Mouse (Mus musculus): ENCODE measurements around the gene Hgf. TPM values are rescaled to one million over a fixed set of nuclear protein-coding genes. Genes with fewer than 3 reads are reported as not detected.

Gene Hgf
- 0.12 TPM in 1 of 2 replicates, not detected in the other for polyA plus RNA-seq (2014; fragmentation: Nextera tagmentation; extraction: Ambion mirVana)

DNA sequence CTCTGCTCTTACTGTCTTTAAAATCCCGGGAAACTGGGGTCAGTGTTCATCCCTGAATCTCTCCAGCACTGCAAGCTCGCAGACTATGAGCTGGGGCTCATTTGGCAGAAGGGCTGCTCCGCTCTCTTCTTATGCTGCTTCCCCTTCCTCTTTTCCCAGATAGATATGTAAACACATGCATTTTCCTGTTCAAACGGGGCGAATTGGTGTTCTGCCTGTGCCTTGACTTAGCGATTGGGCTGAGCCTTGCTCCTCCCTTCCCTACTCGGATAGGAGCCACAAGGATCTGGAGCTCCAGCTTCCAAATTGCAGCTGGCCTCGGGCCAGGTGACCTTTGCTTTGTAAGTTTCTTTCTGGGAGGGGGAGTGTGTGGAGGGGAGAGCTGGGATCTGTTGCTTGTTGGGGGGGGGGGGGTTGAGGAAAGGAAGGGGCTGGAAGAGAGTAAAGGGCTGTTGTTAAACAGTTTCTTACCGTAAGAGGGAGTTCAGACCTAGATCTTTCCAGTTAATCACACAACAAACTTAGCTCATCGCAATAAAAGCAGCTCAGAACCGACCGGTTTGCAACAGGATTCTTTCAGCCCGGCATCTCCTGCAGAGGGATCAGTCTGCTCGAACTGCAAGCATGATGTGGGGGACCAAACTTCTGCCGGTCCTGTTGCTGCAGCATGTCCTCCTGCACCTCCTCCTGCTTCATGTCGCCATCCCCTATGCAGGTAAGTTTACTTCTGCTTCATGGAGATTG lies at the start of gene Hgf:
Gene Hgf, plus strand, starts transcription at position 192 of the 744 bp plus-strand sequence.
- no peak within 1 kb of the TSS for H3K4me3 ChIP-seq (ENCODE audit: low read depth, low read length)
- no peaks in the 10 kb centered on the region for H3K9me3 ChIP-seq (ENCODE audit: control insufficient read depth, low read length)
- H3K4me2 ChIP-seq (ENCODE audit: low read depth, low read length), result peak within 1 kb of the TSS; percentile 24
- no peaks in the 10 kb centered on the region for H3K4me1 ChIP-seq (ENCODE audit: control insufficient read depth, insufficient read depth, low read length)
- H3K36me3 ChIP-seq (ENCODE audit: control insufficient read depth, insufficient read depth, low read length), result no peaks in the 10 kb centered on the region
- ATAC-seq (ENCODE audit: low read depth), result peak; percentile 65; the same call in 1 of the 2 replicates
- H3K9ac ChIP-seq (replicated peaks; ENCODE audit: low read depth, low read length), result no peak within 1 kb of the TSS
- WGBS, result 10% methylated on average over 16 of the region's 16 CpGs
- no peak within 1 kb of the TSS for H3K27ac ChIP-seq (ENCODE audit: low read depth, low read length)
- H3K27me3 ChIP-seq (ENCODE audit: control insufficient read depth, insufficient read depth, low read length), result no peaks in the 10 kb centered on the region

- no peak overlapping the region for H3K4me3 ChIP-seq (ENCODE audit: low read depth, low read length)
- ATAC-seq (ENCODE audit: low read depth), result no peak
- H3K9me3 ChIP-seq (ENCODE audit: control insufficient read depth, low read length), result no peaks in the 10 kb centered on the region
- H3K9ac ChIP-seq (replicated peaks; ENCODE audit: low read depth, low read length), result no peak overlapping the region
- no peaks in the 10 kb centered on the region for H3K27me3 ChIP-seq (ENCODE audit: control insufficient read depth, insufficient read depth, low read length)
- no peaks in the 10 kb centered on the region for H3K36me3 ChIP-seq (ENCODE audit: control insufficient read depth, insufficient read depth, low read length)
- WGBS, result 90% methylated on average over 4 of the region's 4 CpGs
- H3K4me1 ChIP-seq (ENCODE audit: control insufficient read depth, insufficient read depth, low read length), result no peaks in the 10 kb centered on the region
- no peak overlapping the region for H3K27ac ChIP-seq (ENCODE audit: low read depth, low read length)
- H3K4me2 ChIP-seq (ENCODE audit: low read depth, low read length), result no peak overlapping the region
These were observed 46.5 kb upstream of the Hgf start for GRCm38 (mm10) chr5:16506702-16507350.

DNA sequence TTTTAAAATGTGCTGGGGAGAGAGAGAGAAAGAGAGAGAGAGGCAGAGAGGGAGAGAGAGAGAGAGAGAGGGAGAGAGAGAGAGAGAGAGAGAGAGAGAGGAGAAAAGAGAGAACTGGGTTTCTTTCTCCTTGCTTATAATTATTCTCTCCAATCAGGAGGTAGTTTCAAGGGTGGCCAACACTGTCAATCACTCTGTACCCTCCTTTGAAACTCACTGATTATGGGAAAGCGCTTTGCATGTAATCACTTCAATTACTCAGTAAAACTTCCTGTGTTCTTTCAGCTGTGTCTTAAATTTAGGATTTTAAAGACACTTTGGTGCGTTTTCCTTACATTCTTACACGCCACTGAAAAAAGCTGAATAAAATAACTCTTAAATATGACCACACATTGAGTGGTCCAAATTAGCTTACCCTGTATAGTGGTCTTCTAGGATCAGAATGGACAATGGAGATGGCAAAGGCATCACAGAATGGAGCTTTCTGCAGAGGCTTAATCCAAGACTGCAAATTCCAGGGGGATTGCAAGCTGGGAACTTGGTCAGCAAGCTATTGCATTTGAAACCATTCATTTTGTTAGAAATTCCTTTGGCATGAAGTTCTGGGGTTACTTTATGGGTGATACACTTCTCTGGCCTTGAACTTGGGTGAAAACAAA lies 21.5 kb upstream of the Hgf start:
- H3K27me3 ChIP-seq (ENCODE audit: control insufficient read depth, insufficient read depth, low read length), result no peaks in the 10 kb centered on the region
- H3K9me3 ChIP-seq (ENCODE audit: control insufficient read depth, low read length), result no peaks in the 10 kb centered on the region
- H3K4me1 ChIP-seq (ENCODE audit: control insufficient read depth, insufficient read depth, low read length), result no peaks in the 10 kb centered on the region
- no peaks in the 10 kb centered on the region for H3K36me3 ChIP-seq (ENCODE audit: control insufficient read depth, insufficient read depth, low read length)
- no peak overlapping the region for H3K9ac ChIP-seq (replicated peaks; ENCODE audit: low read depth, low read length)
- no peak overlapping the region for H3K27ac ChIP-seq (ENCODE audit: low read depth, low read length)
- H3K4me3 ChIP-seq (ENCODE audit: low read depth, low read length), result no peak overlapping the region
- 88% methylated on average over 3 of the region's 3 CpGs for WGBS
- H3K4me2 ChIP-seq (ENCODE audit: low read depth, low read length), result no peak overlapping the region
- ATAC-seq (ENCODE audit: low read depth), result no peak

- Histone ChIP-seq H3K9me3 (ENCODE audit: control insufficient read depth, low read length) (no peaks in the 10 kb centered on the region), H3K36me3 (ENCODE audit: control insufficient read depth, insufficient read depth, low read length) (no peaks in the 10 kb centered on the region), H3K4me3 (ENCODE audit: low read depth, low read length) (no peak overlapping the region), H3K9ac (replicated peaks; ENCODE audit: low read depth, low read length) (no peak overlapping the region), H3K27me3 (ENCODE audit: control insufficient read depth, insufficient read depth, low read length) (no peaks in the 10 kb centered on the region), H3K4me2 (ENCODE audit: low read depth, low read length) (no peak overlapping the region), H3K4me1 (ENCODE audit: control insufficient read depth, insufficient read depth, low read length) (no peaks in the 10 kb centered on the region), H3K27ac (ENCODE audit: low read depth, low read length) (no peak overlapping the region)
- ATAC-seq (ENCODE audit: low read depth), result no peak
- 85% methylated on average over 2 of the region's 2 CpGs for WGBS
These were observed 15.2 kb upstream of the Hgf start for GRCm38 (mm10) chr5:16538067-16538466.

GRCm38 (mm10) chr5:16541561-16542116 lies 11.7 kb upstream of the Hgf start:
- no peak for ATAC-seq (ENCODE audit: low read depth)
- Histone ChIP-seq H3K4me3 (ENCODE audit: low read depth, low read length) (no peak overlapping the region), H3K4me1 (ENCODE audit: control insufficient read depth, insufficient read depth, low read length) (no peaks in the 10 kb centered on the region), H3K9ac (replicated peaks; ENCODE audit: low read depth, low read length) (no peak overlapping the region), H3K27me3 (ENCODE audit: control insufficient read depth, insufficient read depth, low read length) (no peaks in the 10 kb centered on the region), H3K36me3 (ENCODE audit: control insufficient read depth, insufficient read depth, low read length) (no peaks in the 10 kb centered on the region), H3K27ac (ENCODE audit: low read depth, low read length) (no peak overlapping the region), H3K4me2 (ENCODE audit: low read depth, low read length) (no peak overlapping the region), H3K9me3 (ENCODE audit: control insufficient read depth, low read length) (no peaks in the 10 kb centered on the region)
- WGBS, result 25% methylated on average over 2 of the region's 2 CpGs

DNA sequence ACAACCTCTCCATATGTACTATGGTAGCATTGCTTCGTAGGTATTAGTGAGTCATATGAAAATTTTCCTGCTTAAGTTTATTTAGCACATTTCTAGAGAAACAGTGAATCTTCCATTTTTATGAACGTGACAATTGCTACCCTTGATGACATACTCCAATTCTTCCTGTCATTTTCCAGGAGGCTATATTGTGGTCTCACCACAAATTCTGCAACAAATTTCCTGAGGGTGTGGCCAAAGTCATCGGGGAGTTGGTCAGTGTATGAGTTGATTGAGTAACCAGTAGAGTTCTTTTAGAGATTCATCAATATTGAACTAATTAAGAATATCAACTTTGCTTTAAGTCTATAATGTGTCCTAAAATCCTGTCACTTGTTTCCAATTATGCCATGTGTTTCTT lies 5.8 kb upstream of the Hgf start:
- Histone ChIP-seq H3K9ac (replicated peaks; ENCODE audit: low read depth, low read length) (no peak overlapping the region), H3K9me3 (ENCODE audit: control insufficient read depth, low read length) (no peaks in the 10 kb centered on the region), H3K36me3 (ENCODE audit: control insufficient read depth, insufficient read depth, low read length) (no peaks in the 10 kb centered on the region), H3K4me2 (ENCODE audit: low read depth, low read length) (no peak overlapping the region), H3K27ac (ENCODE audit: low read depth, low read length) (no peak overlapping the region), H3K4me1 (ENCODE audit: control insufficient read depth, insufficient read depth, low read length) (no peaks in the 10 kb centered on the region), H3K4me3 (ENCODE audit: low read depth, low read length) (no peak overlapping the region), H3K27me3 (ENCODE audit: control insufficient read depth, insufficient read depth, low read length) (no peaks in the 10 kb centered on the region)
- 91% methylated on average over 3 of the region's 3 CpGs for WGBS
- ATAC-seq (ENCODE audit: low read depth), result no peak

GRCm38 (mm10) chr5:16552647-16553046 lies 648 bp upstream of the Hgf start:
- H3K27ac ChIP-seq (ENCODE audit: low read depth, low read length), result no peak overlapping the region
- H3K4me1 ChIP-seq (ENCODE audit: control insufficient read depth, insufficient read depth, low read length), result no peaks in the 10 kb centered on the region
- H3K4me2 ChIP-seq (ENCODE audit: low read depth, low read length), result no peak overlapping the region
- no peaks in the 10 kb centered on the region for H3K36me3 ChIP-seq (ENCODE audit: control insufficient read depth, insufficient read depth, low read length)
- H3K9ac ChIP-seq (replicated peaks; ENCODE audit: low read depth, low read length), result no peak overlapping the region
- H3K9me3 ChIP-seq (ENCODE audit: control insufficient read depth, low read length), result no peaks in the 10 kb centered on the region
- H3K4me3 ChIP-seq (ENCODE audit: low read depth, low read length), result no peak overlapping the region
- 80% methylated on average over 4 of the region's 4 CpGs for WGBS
- ATAC-seq (ENCODE audit: low read depth), result no peak
- H3K27me3 ChIP-seq (ENCODE audit: control insufficient read depth, insufficient read depth, low read length), result no peaks in the 10 kb centered on the region

DNA sequence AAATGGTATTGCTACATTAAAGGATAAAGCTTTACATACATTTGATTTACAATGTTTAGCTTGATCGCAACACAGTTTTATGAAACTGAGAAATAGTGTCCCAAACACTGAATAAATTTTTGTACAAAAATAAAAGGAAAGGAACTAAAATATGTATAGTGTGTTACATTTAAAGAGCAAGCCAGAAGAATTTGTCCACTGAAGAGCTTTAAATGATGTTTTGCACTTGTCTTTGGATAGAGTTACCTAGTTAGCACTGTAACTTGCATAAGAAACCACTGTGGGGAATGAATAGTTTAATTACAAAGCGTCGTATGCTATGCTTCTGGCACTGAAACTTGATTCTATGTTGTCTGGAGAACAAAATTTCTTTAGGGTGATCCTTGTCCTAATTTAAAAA lies 7.0 kb downstream of the Hgf start:
- no peak overlapping the region for H3K9ac ChIP-seq (replicated peaks; ENCODE audit: low read depth, low read length)
- H3K27ac ChIP-seq (ENCODE audit: low read depth, low read length), result no peak overlapping the region
- no peaks in the 10 kb centered on the region for H3K27me3 ChIP-seq (ENCODE audit: control insufficient read depth, insufficient read depth, low read length)
- 90% methylated on average over 3 of the region's 3 CpGs for WGBS
- H3K4me1 ChIP-seq (ENCODE audit: control insufficient read depth, insufficient read depth, low read length), result no peaks in the 10 kb centered on the region
- H3K9me3 ChIP-seq (ENCODE audit: control insufficient read depth, low read length), result no peaks in the 10 kb centered on the region
- ATAC-seq (ENCODE audit: low read depth), result no peak
- no peak overlapping the region for H3K4me3 ChIP-seq (ENCODE audit: low read depth, low read length)
- H3K4me2 ChIP-seq (ENCODE audit: low read depth, low read length), result no peak overlapping the region
- no peaks in the 10 kb centered on the region for H3K36me3 ChIP-seq (ENCODE audit: control insufficient read depth, insufficient read depth, low read length)

GRCm38 (mm10) chr5:16568997-16569396 lies 15.7 kb downstream of the Hgf start:
- no peak overlapping the region for H3K27ac ChIP-seq (ENCODE audit: low read depth, low read length)
- WGBS, result 86% methylated on average over 4 of the region's 4 CpGs
- H3K4me3 ChIP-seq (ENCODE audit: low read depth, low read length), result no peak overlapping the region
- H3K9me3 ChIP-seq (ENCODE audit: control insufficient read depth, low read length), result no peaks in the 10 kb centered on the region
- no peak for ATAC-seq (ENCODE audit: low read depth)
- no peaks in the 10 kb centered on the region for H3K27me3 ChIP-seq (ENCODE audit: control insufficient read depth, insufficient read depth, low read length)
- H3K4me1 ChIP-seq (ENCODE audit: control insufficient read depth, insufficient read depth, low read length), result no peaks in the 10 kb centered on the region
- H3K4me2 ChIP-seq (ENCODE audit: low read depth, low read length), result no peak overlapping the region
- H3K9ac ChIP-seq (replicated peaks; ENCODE audit: low read depth, low read length), result no peak overlapping the region
- no peaks in the 10 kb centered on the region for H3K36me3 ChIP-seq (ENCODE audit: control insufficient read depth, insufficient read depth, low read length)

Measured in neural tube, embryonic 14.5 days (tissue).